Mouse (Mus musculus): ENCODE data around the gene Cep126. TPM values are rescaled to one million over a fixed set of nuclear protein-coding genes. Genes with fewer than 3 reads are reported as not detected.
A peak's percentile ranks its signal among the peaks of the same experiment; 100 is the strongest.

The Cep126 gene
- polyA plus RNA-seq, 1 experiment, result 16.2 TPM

DNA sequence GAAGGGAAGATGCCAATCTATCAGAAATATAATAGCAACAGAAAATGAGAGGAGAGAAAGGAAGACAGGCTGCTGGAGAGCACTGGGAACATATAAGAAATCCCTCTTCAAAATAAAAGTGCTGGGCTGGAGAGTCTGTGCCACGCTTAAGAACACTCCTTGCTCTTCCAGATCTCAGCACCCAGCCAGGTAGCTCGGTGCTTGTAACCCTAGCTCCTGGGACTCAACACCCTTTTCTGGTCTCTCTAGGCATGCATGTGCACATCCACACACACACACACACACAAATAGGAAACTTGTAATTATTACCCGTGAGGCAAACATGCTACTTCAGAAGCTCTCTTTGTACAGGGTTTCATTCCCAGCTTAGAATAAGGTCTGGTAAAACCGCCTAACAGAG is 99.0 kb downstream of the Cep126 start:
- Histone ChIP-seq H3K36me3 (ENCODE audit: control insufficient read depth, insufficient read depth, low read length, poor library complexity, severe bottlenecking) (no peaks in the 10 kb centered on the region), H3K27ac (ENCODE audit: insufficient read depth, low read length) (peak overlapping the region; percentile 83), H3K4me1 (ENCODE audit: control insufficient read depth, insufficient read depth, low read length) (no peaks in the 10 kb centered on the region), H3K4me3 (ENCODE audit: low read depth, low read length) (peak overlapping the region; percentile 48; the same call in 1 of the 2 replicates), H3K27me3 (ENCODE audit: control insufficient read depth, insufficient read depth, low read length, poor library complexity, severe bottlenecking) (no peaks in the 10 kb centered on the region), H3K9ac (ENCODE audit: low read depth, poor library complexity, severe bottlenecking) (no peak overlapping the region), H3K9me3 (replicated peaks; ENCODE audit: control insufficient read depth, insufficient read depth, low read length, poor library complexity, severe bottlenecking) (no peaks in the 10 kb centered on the region)
- TF ChIP-seq CTCF (IDR thresholded peaks at IDR 0.05; ENCODE audit: low read depth, low read length), result no peak

DNA sequence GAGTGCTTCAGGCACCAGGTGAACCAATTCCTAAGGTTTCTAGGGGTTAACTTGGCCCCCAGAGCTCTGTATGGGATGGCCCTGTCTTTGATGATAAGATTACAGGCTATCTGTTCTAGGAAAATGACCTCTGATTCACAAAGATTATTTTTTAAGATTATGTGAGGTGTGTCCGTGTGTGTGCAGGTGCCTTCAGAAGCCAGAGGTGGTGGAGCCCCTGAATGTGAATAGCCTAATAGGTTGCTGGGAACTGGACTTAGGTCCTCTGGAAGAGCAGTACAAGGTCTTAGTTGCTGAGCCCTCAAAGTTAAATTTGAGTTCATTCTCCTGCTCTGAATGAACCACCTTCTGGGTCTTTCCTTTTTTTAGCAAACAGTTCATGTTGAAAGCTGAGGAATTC is 100.0 kb downstream of the Cep126 start:
- no peaks in the 10 kb centered on the region for H3K9me3 ChIP-seq (replicated peaks; ENCODE audit: control insufficient read depth, insufficient read depth, low read length, poor library complexity, severe bottlenecking)
- H3K9ac ChIP-seq (ENCODE audit: low read depth, poor library complexity, severe bottlenecking), result no peak overlapping the region
- no peaks in the 10 kb centered on the region for H3K27me3 ChIP-seq (ENCODE audit: control insufficient read depth, insufficient read depth, low read length, poor library complexity, severe bottlenecking)
- H3K4me1 ChIP-seq (ENCODE audit: control insufficient read depth, insufficient read depth, low read length), result no peaks in the 10 kb centered on the region
- no peak overlapping the region for H3K4me3 ChIP-seq (ENCODE audit: low read depth, low read length)
- H3K27ac ChIP-seq (ENCODE audit: insufficient read depth, low read length), result no peak overlapping the region
- TF ChIP-seq POLR2A (IDR thresholded peaks at IDR 0.05; ENCODE audit: insufficient read depth, low read length) (no peak), CTCF (IDR thresholded peaks at IDR 0.05; ENCODE audit: low read depth, low read length) (no peak), EP300 (IDR thresholded peaks at IDR 0.05; ENCODE audit: insufficient read depth, low read depth, low read length) (no peak)
- H3K36me3 ChIP-seq (ENCODE audit: control insufficient read depth, insufficient read depth, low read length, poor library complexity, severe bottlenecking), result no peaks in the 10 kb centered on the region

DNA sequence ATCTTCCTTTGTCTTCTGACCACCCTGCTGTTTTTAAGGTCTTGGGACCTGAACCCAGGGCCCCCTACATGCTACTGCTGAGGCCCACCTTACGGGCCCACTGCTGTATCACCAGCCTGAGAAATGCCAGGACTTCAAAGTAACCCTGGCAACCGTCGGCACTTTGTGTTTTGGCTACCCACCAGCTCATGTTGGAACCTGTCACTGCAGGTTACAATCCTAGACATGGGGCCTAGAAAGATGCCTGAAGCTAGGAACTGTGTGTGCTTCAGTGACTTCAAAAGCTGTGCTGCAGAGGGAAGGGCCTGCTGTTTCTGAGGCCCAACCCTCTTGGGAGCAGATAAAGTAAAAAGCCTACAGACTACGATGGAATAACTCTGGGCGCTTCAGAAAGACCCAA is 101.2 kb downstream of the Cep126 start:
- Histone ChIP-seq H3K9ac (ENCODE audit: low read depth, poor library complexity, severe bottlenecking) (no peak overlapping the region), H3K9me3 (replicated peaks; ENCODE audit: control insufficient read depth, insufficient read depth, low read length, poor library complexity, severe bottlenecking) (no peaks in the 10 kb centered on the region), H3K27me3 (ENCODE audit: control insufficient read depth, insufficient read depth, low read length, poor library complexity, severe bottlenecking) (no peaks in the 10 kb centered on the region), H3K4me3 (ENCODE audit: low read depth, low read length) (no peak overlapping the region), H3K27ac (ENCODE audit: insufficient read depth, low read length) (no peak overlapping the region), H3K36me3 (ENCODE audit: control insufficient read depth, insufficient read depth, low read length, poor library complexity, severe bottlenecking) (no peaks in the 10 kb centered on the region), H3K4me1 (ENCODE audit: control insufficient read depth, insufficient read depth, low read length) (no peaks in the 10 kb centered on the region)
- TF ChIP-seq POLR2A (IDR thresholded peaks at IDR 0.05; ENCODE audit: insufficient read depth, low read length) (no peak), EP300 (IDR thresholded peaks at IDR 0.05; ENCODE audit: insufficient read depth, low read depth, low read length) (no peak), CTCF (IDR thresholded peaks at IDR 0.05; ENCODE audit: low read depth, low read length) (no peak)

Other genes with a start within 250 kb of the Cep126 start
- 131 and 135 TPM in 2 replicates for gene Yap1, start 129.7 kb downstream of the Cep126 start, polyA plus RNA-seq (2011; ENCODE audit: insufficient read depth, insufficient read length, low read depth, missing spikeins)
- gene Cfap300, start 91.5 kb downstream of the Cep126 start, polyA plus RNA-seq (2011; ENCODE audit: insufficient read depth, insufficient read length, low read depth, missing spikeins), result 9.6 and 12.8 TPM in 2 replicates